Comparison of ENCODE assay signal across 8 mouse cellular contexts in genomic region chr3:83054759-83055158, GRCm38 (mm10). TPM values are rescaled to one million over a fixed set of nuclear protein-coding genes. Genes with fewer than 3 reads are reported as not detected.
DNase-seq lines count a peak whose midpoint lies in the region; ATAC-seq and TF ChIP-seq lines count a peak whose summit lies in the region.

No protein-coding gene starts in this region.

- H3K36me3 ChIP-seq in kidney, embryonic 16.5 days (ENCODE audit: insufficient read depth, low read length), result peaks cover 21% of the 10 kb centered on the region
- H3K36me3 ChIP-seq in hindbrain, embryonic 16.5 days (ENCODE audit: control insufficient read depth, insufficient read depth, low read length), result peaks cover 11% of the 10 kb centered on the region
- peaks cover 13% of the 10 kb centered on the region for H3K36me3 ChIP-seq in midbrain, postnatal 0 days (ENCODE audit: insufficient read depth, low read length)

- peak overlapping the region; percentile 80 for H3K4me3 ChIP-seq in kidney, embryonic 16.5 days (ENCODE audit: low read length)
- peak overlapping the region; percentile 59 for H3K4me3 ChIP-seq in bone marrow macrophage, adult 2 months (ENCODE audit: insufficient read depth, low read length)
- peak overlapping the region; percentile 86 for H3K4me3 ChIP-seq in hindbrain, embryonic 16.5 days (ENCODE audit: low read length)
- H3K4me3 ChIP-seq in midbrain, postnatal 0 days (ENCODE audit: low read depth, low read length), result peak overlapping the region; percentile 78

- no peaks in the 10 kb centered on the region for H3K27me3 ChIP-seq in kidney, embryonic 16.5 days (ENCODE audit: insufficient read depth, low read length)
- no peaks in the 10 kb centered on the region for H3K27me3 ChIP-seq in hindbrain, embryonic 16.5 days (replicated peaks; ENCODE audit: control insufficient read depth, insufficient read depth, low read length)
- H3K27me3 ChIP-seq in midbrain, postnatal 0 days (ENCODE audit: insufficient read depth, low read length), result no peaks in the 10 kb centered on the region

- peak overlapping the region; percentile 50 for H3K4me2 ChIP-seq in kidney, embryonic 16.5 days (replicated peaks; ENCODE audit: low read depth, low read length)
- H3K4me2 ChIP-seq in hindbrain, embryonic 16.5 days (ENCODE audit: low read length), result peak overlapping the region; percentile 44
- peak overlapping the region; percentile 42 for H3K4me2 ChIP-seq in midbrain, postnatal 0 days (ENCODE audit: low read depth, low read length, poor library complexity, severe bottlenecking)

- ATAC-seq in kidney, embryonic 16.5 days (ENCODE audit: low FRiP score, low TSS enrichment), result no peak
- no peak for ATAC-seq in hindbrain, embryonic 16.5 days
- ATAC-seq in midbrain, postnatal 0 days (ENCODE audit: low FRiP score), result no peak

- DNase-seq in kidney, adult 8-10 months, result no peak
- no peak for DNase-seq in midbrain, postnatal 0 days (ENCODE audit: low spot score)
- no peak for DNase-seq in Muller cell, postnatal 12 days (ENCODE audit: inconsistent ontology term)
- no peak for DNase-seq in adrenal gland, adult 2 months
- DNase-seq in right cerebral cortex, postnatal 4 days, result no peak

- TF ChIP-seq POLR2A in bone marrow macrophage, adult 2 months (IDR thresholded peaks at IDR 0.05; ENCODE audit: borderline replicate concordance, low read depth, low read length), result no peak

- H3K4me1 ChIP-seq in kidney, embryonic 16.5 days (ENCODE audit: insufficient read depth, low read length), result peaks cover 8% of the 10 kb centered on the region
- peaks cover 2% of the 10 kb centered on the region; the same call in 1 of the 2 replicates for H3K4me1 ChIP-seq in bone marrow macrophage, adult 2 months (ENCODE audit: control insufficient read depth, insufficient read depth, low read length)
- peaks cover 9% of the 10 kb centered on the region for H3K4me1 ChIP-seq in hindbrain, embryonic 16.5 days (ENCODE audit: control insufficient read depth, insufficient read depth, low read depth, low read length)
- H3K4me1 ChIP-seq in midbrain, postnatal 0 days (ENCODE audit: insufficient read depth, low read length), result peaks cover 6% of the 10 kb centered on the region

- H3K27ac ChIP-seq in kidney, embryonic 16.5 days (ENCODE audit: low read length), result no peak overlapping the region
- no peak overlapping the region for H3K27ac ChIP-seq in bone marrow macrophage, adult 2 months (ENCODE audit: insufficient read depth, low read depth, low read length)
- H3K27ac ChIP-seq in hindbrain, embryonic 16.5 days (ENCODE audit: low read depth, low read length), result no peak overlapping the region
- no peak overlapping the region for H3K27ac ChIP-seq in midbrain, postnatal 0 days (ENCODE audit: low read depth, low read length)

- WGBS in kidney, embryonic 16.5 days, result 31% methylated on average over 13 of the region's 13 CpGs
- WGBS in hindbrain, embryonic 16.5 days, result 39% methylated on average over 13 of the region's 13 CpGs
- WGBS in midbrain, postnatal 0 days, result 43% methylated on average over 13 of the region's 13 CpGs

- no peak for TF ChIP-seq CTCF in bone marrow macrophage, adult 2 months (IDR thresholded peaks at IDR 0.05; ENCODE audit: low read depth, low read length)
- no peak for TF ChIP-seq CTCF in midbrain, postnatal 0 days (IDR thresholded peaks at IDR 0.05)

- H3K9ac ChIP-seq in kidney, embryonic 16.5 days (replicated peaks; ENCODE audit: low read length), result peak overlapping the region; percentile 57; the same call in 1 of the 2 replicates
- no peak overlapping the region for H3K9ac ChIP-seq in hindbrain, embryonic 16.5 days (ENCODE audit: low read depth, low read length)
- H3K9ac ChIP-seq in midbrain, postnatal 0 days (replicated peaks; ENCODE audit: low read length, poor library complexity, severe bottlenecking), result no peak overlapping the region

- no peaks in the 10 kb centered on the region for H3K9me3 ChIP-seq in kidney, embryonic 16.5 days (ENCODE audit: low read length)
- H3K9me3 ChIP-seq in hindbrain, embryonic 16.5 days (ENCODE audit: control insufficient read depth, low read length), result no peaks in the 10 kb centered on the region
- no peaks in the 10 kb centered on the region for H3K9me3 ChIP-seq in midbrain, postnatal 0 days (ENCODE audit: low read length)

RNA-seq across cellular contexts. Expression of gene Plrg1, which starts 0.6 kb away (rescaled TPM):
- 103 and 108 TPM in 2 replicates for polyA plus RNA-seq in kidney, embryonic 16.5 days (2015; fragmentation: Nextera tagmentation; extraction: Ambion mirVana)
- 36.4 and 42.4 TPM in 2 replicates for polyA plus RNA-seq in bone marrow macrophage, adult 2 months (2012; ENCODE audit: insufficient read depth, insufficient read length, missing spikeins)
- 95.2 and 95.7 TPM in 2 replicates for polyA plus RNA-seq in hindbrain, embryonic 16.5 days (2015; fragmentation: Nextera tagmentation; extraction: Ambion mirVana)
- total RNA-seq in midbrain, postnatal 0 days (2014; rRNA removed), result 65.7 and 78.7 TPM in 2 replicates
- 76.9 and 78.0 TPM in 2 replicates for polyA plus RNA-seq in midbrain, postnatal 0 days (2015; fragmentation: Nextera tagmentation; extraction: Ambion mirVana)
- total RNA-seq in adrenal gland, adult 2 months (2021), result 10 to 100 TPM; 49.0 to 50.2 TPM
- polyA plus RNA-seq in adrenal gland, adult 2 months (2012; rRNA removed), result 12.4 and 16.0 TPM in 2 replicates

RNA-seq across cellular contexts. Expression of gene Fgb, which starts 5.1 kb away (rescaled TPM):
- 3.2 and 3.6 TPM in 2 replicates for polyA plus RNA-seq in kidney, embryonic 16.5 days (2015; fragmentation: Nextera tagmentation; extraction: Ambion mirVana)
- not detected in 2 replicates for polyA plus RNA-seq in bone marrow macrophage, adult 2 months (2012; ENCODE audit: insufficient read depth, insufficient read length, missing spikeins)
- polyA plus RNA-seq in hindbrain, embryonic 16.5 days (2015; fragmentation: Nextera tagmentation; extraction: Ambion mirVana), result not detected in 2 replicates
- not detected in 2 replicates for total RNA-seq in midbrain, postnatal 0 days (2014; rRNA removed)
- not detected in 2 replicates for polyA plus RNA-seq in midbrain, postnatal 0 days (2015; fragmentation: Nextera tagmentation; extraction: Ambion mirVana)
- 1 to 10 TPM in 1 of 2 experiments, under 1 TPM in 1; 0.28 to 5.6 TPM for total RNA-seq in adrenal gland, adult 2 months (2021)
- polyA plus RNA-seq in adrenal gland, adult 2 months (2012; rRNA removed), result 0.11 TPM in 1 of 2 replicates, not detected in the other

RNA-seq across cellular contexts. Expression of gene Fga, which starts 28.9 kb away (rescaled TPM):
- polyA plus RNA-seq in kidney, embryonic 16.5 days (2015; fragmentation: Nextera tagmentation; extraction: Ambion mirVana), result 3.2 and 4.3 TPM in 2 replicates
- polyA plus RNA-seq in bone marrow macrophage, adult 2 months (2012; ENCODE audit: insufficient read depth, insufficient read length, missing spikeins), result not detected in 2 replicates
- not detected in 2 replicates for polyA plus RNA-seq in hindbrain, embryonic 16.5 days (2015; fragmentation: Nextera tagmentation; extraction: Ambion mirVana)
- not detected in 2 replicates for total RNA-seq in midbrain, postnatal 0 days (2014; rRNA removed)
- not detected in 2 replicates for polyA plus RNA-seq in midbrain, postnatal 0 days (2015; fragmentation: Nextera tagmentation; extraction: Ambion mirVana)
- total RNA-seq in adrenal gland, adult 2 months (2021), result 10 to 100 TPM in 1 of 2 experiments, under 1 TPM in 1; 0.66 to 13.3 TPM
- 0.12 TPM in 1 of 2 replicates, not detected in the other for polyA plus RNA-seq in adrenal gland, adult 2 months (2012; rRNA removed)

RNA-seq across cellular contexts. Expression of gene Fgg, which starts 47.2 kb away (rescaled TPM):
- 2.0 and 2.6 TPM in 2 replicates for polyA plus RNA-seq in kidney, embryonic 16.5 days (2015; fragmentation: Nextera tagmentation; extraction: Ambion mirVana)
- polyA plus RNA-seq in bone marrow macrophage, adult 2 months (2012; ENCODE audit: insufficient read depth, insufficient read length, missing spikeins), result not detected in 2 replicates
- not detected in 2 replicates for polyA plus RNA-seq in hindbrain, embryonic 16.5 days (2015; fragmentation: Nextera tagmentation; extraction: Ambion mirVana)
- not detected in 2 replicates for total RNA-seq in midbrain, postnatal 0 days (2014; rRNA removed)
- 0.09 TPM in 1 of 2 replicates, not detected in the other for polyA plus RNA-seq in midbrain, postnatal 0 days (2015; fragmentation: Nextera tagmentation; extraction: Ambion mirVana)
- 10 to 100 TPM in 1 of 2 experiments, under 1 TPM in 1; 0.38 to 10.9 TPM for total RNA-seq in adrenal gland, adult 2 months (2021)
- polyA plus RNA-seq in adrenal gland, adult 2 months (2012; rRNA removed), result 0.63 TPM in 1 of 2 replicates, not detected in the other
